Mouse (Mus musculus) neural tube, embryonic 10.5 days (tissue): ENCODE results near the gene Gm21905.

Experiments
- DNase-seq: peaks from one replicate; pipeline ENCODE4 v3.0.0-alpha.2; 2017; ENCODE audit warnings: low spot score; ENCODE audit errors: extremely low spot score

Gene Gm21905

DNA sequence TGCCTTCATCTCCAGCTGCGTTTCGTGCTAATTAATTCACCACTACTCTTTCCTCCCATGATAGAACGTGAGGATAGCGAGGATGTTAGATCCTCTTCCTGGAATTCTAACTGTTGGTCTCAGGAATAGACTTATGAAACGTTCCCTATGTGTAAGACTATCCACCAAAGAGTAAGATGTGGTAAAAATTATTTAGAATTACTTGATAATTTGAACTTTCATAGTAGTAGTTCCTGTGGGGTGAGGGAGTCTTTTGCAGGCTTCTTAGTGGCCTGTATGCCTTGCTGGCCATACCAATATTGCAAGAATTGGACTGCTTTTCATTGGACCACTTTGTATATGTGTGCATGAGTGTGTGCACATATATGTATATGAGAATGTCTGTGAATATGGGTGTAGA lies at the start of gene Gm21905:
TSS of gene Gm21905 (minus strand) at position 101 of the 400 bp plus-strand sequence.
- no peak for DNase-seq

- no peak for DNase-seq
These were observed 44.2 kb upstream of the Gm21905 start for GRCm38 (mm10) chr5:67990426-67990825.

DNA sequence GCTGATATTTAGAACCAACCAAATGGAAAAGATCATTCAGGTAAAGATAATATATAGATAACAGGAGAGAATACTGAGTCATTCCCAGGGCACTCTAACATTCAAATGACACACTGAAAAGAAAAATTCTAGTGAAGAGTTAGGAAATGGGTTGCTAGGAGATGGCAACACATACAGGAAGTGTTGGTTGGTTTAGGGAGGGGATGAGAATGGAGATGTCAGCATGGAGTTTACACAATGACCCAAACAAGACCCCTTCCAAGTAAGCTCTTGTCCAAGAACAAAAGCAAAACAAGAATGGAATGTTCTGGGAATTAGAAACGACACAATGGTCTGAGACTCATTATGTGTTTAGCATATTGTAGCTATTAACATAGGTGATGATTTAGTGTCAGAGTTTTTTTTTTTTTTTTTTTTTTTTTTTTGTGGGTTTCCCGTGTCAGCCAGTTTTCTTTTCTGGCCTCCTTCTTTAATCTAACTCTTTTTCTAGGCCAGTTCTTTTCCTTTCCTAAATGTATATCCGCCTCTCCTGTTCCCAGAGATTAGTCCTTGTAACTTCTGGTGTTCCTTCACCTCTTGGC lies 35.8 kb upstream of the Gm21905 start:
- no peak for DNase-seq

- DNase-seq: no peak
These were observed 23.3 kb upstream of the Gm21905 start for GRCm38 (mm10) chr5:67969536-67969935.

DNA sequence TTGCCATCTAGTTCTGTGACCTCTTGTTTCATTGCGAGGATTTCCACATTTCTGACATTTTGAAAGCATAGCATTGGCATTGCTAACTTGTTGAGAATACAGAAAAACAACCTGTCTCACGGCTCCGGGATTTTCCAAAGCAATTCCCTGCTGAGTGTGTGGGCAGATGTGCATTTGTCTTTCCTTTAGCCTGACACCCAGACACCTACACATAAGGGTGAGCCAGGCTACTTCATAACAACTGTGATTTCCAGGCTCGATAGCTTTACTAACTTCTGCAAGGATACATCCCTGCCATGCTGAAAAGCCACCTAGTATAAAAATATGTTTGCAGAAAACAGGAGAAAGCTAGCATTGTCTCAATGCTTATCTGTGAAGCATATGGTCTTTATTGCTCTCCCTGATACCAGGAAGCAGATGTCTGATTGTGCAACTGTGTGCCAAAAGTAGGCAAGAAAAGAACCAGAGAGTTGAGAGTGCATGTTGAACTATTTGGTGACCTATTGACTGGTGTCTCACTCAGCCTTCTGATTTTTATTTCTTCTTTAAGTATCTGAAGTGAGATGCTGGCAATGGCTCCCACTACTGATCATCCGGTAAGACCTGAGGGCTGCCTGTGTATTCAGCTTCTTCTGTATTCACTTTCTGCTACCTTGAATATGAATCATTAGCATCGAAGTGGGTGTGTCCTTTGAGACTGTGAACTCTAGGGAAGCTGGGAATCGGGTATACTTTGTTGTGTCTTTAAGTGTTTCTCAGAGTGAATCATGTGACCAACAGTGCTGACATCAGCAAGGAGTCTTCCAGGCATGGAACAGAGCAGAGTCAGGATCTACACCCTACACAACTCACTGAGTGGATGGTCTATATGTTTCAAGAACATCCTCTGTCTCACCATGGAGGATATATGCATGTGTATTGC lies 15.7 kb upstream of the Gm21905 start:
- DNase-seq: no peak

GRCm38 (mm10) chr5:67955486-67955885 lies 9.3 kb upstream of the Gm21905 start:
- DNase-seq: no peak

DNA sequence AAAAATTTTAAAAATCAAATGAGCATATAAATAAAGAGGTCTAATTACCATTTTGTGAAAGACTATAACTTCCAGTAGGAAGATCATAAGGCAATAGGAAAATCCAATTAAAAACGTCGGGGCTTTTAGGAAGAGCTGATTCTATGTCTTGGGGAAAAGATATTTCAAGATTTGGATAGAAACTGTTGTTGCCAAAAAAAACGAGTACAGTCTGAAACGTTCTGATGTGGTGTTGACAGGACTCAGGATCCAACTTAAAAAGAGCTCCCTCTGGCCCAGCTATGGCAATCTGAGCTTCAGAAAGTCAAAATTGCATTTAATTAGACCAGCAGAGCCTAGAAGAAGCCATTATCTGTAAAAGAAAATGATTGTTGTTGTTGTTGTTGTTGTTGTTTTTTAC lies 7.9 kb upstream of the Gm21905 start:
- no peak for DNase-seq

GRCm38 (mm10) chr5:67948074-67948473 lies 1.9 kb upstream of the Gm21905 start:
- DNase-seq: no peak

GRCm38 (mm10) chr5:67947006-67947405 lies 785 bp upstream of the Gm21905 start:
- no peak for DNase-seq

GRCm38 (mm10) chr5:67944074-67944785 lies 2.0 kb downstream of the Gm21905 start:
- no peak for DNase-seq

DNA sequence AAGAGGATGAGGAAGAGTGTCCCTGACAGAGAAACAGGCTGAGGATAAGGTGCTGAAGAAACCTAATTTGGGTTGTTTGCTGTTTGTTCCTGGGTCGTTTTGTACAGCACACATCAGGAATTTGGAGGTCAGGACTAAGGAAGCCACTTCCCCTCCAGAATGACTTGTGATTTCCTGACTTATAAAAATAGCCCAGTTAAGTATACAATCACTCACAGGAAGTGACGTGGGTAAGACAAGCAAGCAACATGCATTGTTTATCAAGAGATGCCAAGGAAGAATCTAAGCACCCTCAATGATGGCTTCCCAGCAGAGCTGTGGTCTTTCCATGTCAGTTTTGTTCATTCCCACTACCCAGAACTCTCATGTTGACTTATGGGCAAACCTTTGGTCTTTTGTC lies 3.0 kb downstream of the Gm21905 start:
- DNase-seq: no peak

DNA sequence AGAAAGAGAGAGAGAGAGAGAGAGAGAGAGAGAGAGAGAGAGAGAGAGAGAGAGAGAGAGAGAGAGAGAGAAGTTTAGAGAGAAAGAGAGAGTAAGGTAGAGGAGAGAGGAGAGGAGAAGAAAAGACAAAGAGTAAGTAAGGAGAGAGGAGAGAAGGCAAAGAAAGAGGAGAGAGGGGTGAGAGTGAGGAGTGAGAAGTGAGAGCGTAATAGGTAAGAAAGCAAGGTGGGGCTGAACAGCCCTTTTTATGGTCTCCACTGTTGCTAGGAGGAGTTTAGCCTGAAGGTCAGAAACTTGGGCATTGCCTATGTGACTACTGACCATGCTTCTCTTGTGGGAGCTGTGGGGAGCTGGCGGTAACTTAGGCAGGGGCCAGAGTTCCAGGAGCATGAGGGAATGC lies 4.9 kb downstream of the Gm21905 start, which contains the start of gene Gm5108:
TSS of gene Gm5108 (plus strand) at position 301 of the 400 bp plus-strand sequence.
- no peak for DNase-seq

DNA sequence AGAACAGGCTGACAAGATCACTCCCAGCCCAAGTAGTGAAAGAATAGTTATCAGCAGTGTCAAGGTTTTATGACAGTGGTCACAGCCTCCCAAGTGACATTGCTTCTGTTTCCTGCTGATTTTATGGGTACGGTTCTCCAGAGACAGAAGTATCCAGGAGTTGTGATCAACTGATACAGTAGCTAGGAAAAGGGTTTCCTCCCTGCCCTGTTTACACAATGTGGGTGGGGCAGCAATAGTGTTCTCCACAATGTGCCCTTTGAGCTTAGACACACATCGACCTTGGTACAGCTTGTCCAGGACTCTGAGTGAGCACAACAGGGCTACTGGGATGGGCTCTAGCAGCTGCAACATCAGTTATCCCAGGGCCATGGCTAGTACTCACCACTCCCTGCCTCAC lies 14.6 kb downstream of the Gm21905 start:
- DNase-seq: no peak

DNA sequence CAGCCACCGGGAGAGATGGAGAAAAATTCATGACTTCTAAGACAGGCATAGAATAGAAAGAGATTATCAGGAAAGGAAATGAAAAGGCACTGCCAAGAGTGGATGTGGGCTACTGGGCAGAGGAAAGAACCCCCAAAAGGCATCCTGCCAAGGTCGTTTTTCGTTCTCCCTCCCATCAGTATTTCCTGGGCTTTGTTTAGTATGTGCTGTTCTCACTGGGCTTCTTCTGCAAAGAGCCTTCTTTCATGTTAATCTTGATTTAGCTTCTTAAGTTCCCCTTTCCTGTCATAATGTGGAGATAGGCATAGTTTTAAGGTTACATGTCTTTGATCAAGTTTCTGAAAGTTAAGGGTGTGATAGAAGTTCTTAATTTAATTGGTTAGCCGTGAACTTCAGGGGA lies 15.6 kb downstream of the Gm21905 start:
- DNase-seq: no peak

- DNase-seq: no peak
These were observed 41.7 kb downstream of the Gm21905 start for GRCm38 (mm10) chr5:67904555-67904954.

- DNase-seq: no peak
These were observed 47.3 kb downstream of the Gm21905 start for GRCm38 (mm10) chr5:67898921-67899320.

DNA sequence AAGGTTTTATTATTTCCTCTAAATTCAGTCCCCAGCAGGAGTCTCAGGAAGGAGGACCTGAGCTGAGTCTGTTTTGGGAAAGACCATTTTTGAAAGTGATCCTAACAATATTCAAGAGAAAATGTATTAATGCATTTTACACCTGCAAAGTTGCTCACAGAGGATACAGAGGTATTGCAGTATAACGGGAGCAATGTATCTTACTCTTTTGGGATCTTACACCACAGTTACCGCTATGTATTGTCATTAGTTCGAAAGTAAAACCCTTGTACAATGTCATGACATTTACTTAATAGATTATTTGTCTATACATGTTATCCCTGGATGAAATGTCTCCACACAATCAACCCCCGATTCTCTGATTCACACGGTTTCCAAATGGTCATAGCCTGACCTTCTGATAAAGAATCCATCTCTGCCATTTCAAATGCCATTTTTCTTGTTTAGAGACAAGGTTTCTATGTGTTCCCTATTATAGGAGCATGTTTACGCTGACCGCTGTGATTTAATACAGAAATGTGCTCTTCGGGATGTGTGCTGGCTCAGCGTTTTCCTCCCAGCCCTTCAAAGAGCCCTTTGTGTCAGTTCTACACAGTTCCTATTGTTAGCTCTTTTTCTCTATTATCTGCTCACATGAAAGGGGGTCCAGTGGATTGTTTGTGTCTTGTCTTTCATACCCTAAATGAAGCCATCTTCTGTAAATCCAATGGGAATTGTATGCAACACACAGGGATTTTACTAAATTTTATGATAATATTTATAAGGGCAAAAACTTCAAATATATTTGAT lies 61.6 kb downstream of the Gm21905 start:
- DNase-seq: no peak

- DNase-seq: no peak
These were observed 62.6 kb downstream of the Gm21905 start for GRCm38 (mm10) chr5:67883564-67884171.
